Mouse (Mus musculus) heart, postnatal 0 days (tissue): ENCODE data around the gene Bdkrb1.

Experiments used
- CTCF ChIP-seq: IDR thresholded peaks from 2 replicates; pipeline ENCODE4 v1.5.1; 2016; ENCODE audit warnings: antibody characterized with exemption, control low read depth, low read depth
- EP300 ChIP-seq: IDR thresholded peaks from 2 replicates; pipeline ENCODE4 v1.6.1; 2016; ENCODE audit warnings: antibody characterized with exemption, low read depth

DNA sequence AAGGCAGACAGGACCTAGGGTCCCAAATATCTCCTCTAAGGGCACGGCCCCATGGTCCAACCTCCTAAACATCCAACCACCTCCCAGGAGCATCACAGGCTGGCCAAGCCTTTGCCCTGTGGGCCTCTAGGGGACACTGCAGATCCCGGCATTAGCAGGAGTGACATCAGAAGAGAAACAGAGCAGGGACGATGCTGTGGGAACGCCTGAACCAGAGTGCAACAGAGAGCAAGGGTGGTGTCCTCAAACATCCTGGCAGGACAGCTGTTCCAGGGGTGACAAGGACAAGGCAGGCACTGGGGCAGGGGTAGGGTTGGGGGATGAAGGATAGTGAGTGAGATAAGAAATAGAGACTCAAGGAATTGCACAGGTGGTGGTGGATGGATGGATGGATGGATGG, 4.0 kb downstream of the Bdkrb1 start:
- TF ChIP-seq CTCF (no peak), EP300 (no peak)
